Mouse (Mus musculus) heart, embryonic 14.5 days (tissue): ENCODE results near the gene Gm867. TPM values are rescaled to one million over a fixed set of nuclear protein-coding genes. Genes with fewer than 3 reads are reported as not detected.
A peak's percentile ranks its signal among the peaks of the same experiment; 100 is the strongest.

ENCODE experiments used
- ATAC-seq: fragments of 200-750 bp; cut with Nextera tagmentation; 2 replicates; pipeline ENCODE4 v1.8.0; 2017; ENCODE audit warnings: low read depth, moderate TSS enrichment; ENCODE audit not compliant: insufficient number of reproducible peaks, insufficient read depth, low FRiP score
- H3K27ac ChIP-seq, 2 experiments: fragments of 200-500 bp in 1 of 2; fragments of 300-500 bp in 1 of 2; sonication (generic) in 1 of 2; replicated peaks in 1 of 2; 2 replicates each; pipeline ENCODE4 v1.5.1; 2012 to 2014; ENCODE audit warnings: low read depth in 2 of 2, low read length in 2 of 2, control low read depth in 1 of 2, mild to moderate bottlenecking in 1 of 2, mixed read lengths in 1 of 2; ENCODE audit not compliant: control insufficient read depth in 1 of 2, insufficient read depth in 1 of 2
- H3K27me3 ChIP-seq: fragments of 300-500 bp; sonication (generic); 2 replicates; pipeline ENCODE4 v1.6.1; 2014; ENCODE audit warnings: mild to moderate bottlenecking, low read length, control low read depth; ENCODE audit not compliant: control insufficient read depth, insufficient read depth
- H3K36me3 ChIP-seq: fragments of 300-500 bp; sonication (generic); 2 replicates; pipeline ENCODE4 v1.6.1; 2014; ENCODE audit warnings: mild to moderate bottlenecking, control low read depth, low read length, mixed read lengths; ENCODE audit not compliant: control insufficient read depth, insufficient read depth
- H3K4me1 ChIP-seq, 2 experiments: fragments of 200-500 bp in 1 of 2; fragments of 300-500 bp in 1 of 2; sonication (generic) in 1 of 2; 2 replicates each; pipeline ENCODE4 v1.6.1; 2012 to 2014; ENCODE audit warnings: low read length in 2 of 2, control low read depth in 1 of 2, mixed read lengths in 1 of 2; ENCODE audit not compliant: control insufficient read depth in 2 of 2, insufficient read depth in 2 of 2
- H3K4me2 ChIP-seq: fragments of 300-500 bp; sonication (generic); 2 replicates; pipeline ENCODE4 v1.6.1; 2014; ENCODE audit warnings: mild to moderate bottlenecking, low read length
- H3K4me3 ChIP-seq, 2 experiments: fragments of 200-500 bp in 1 of 2; fragments of 300-500 bp in 1 of 2; sonication (generic) in 1 of 2; 2 replicates each; pipeline ENCODE4 v1.5.1; 2012 to 2014; ENCODE audit warnings: low read length in 2 of 2, mild to moderate bottlenecking in 2 of 2, control low read depth in 1 of 2, low read depth in 1 of 2, moderate library complexity in 1 of 2; ENCODE audit not compliant: control insufficient read depth in 1 of 2, insufficient read depth in 1 of 2
- H3K9ac ChIP-seq: fragments of 300-500 bp; sonication (generic); 2 replicates; pipeline ENCODE4 v1.6.1; 2014; ENCODE audit warnings: mild to moderate bottlenecking, low read length
- H3K9me3 ChIP-seq: fragments of 300-500 bp; sonication (generic); 2 replicates; pipeline ENCODE4 v1.6.1; 2016; ENCODE audit warnings: low read length, control low read depth; ENCODE audit not compliant: control insufficient read depth
- WGBS: fragments of 180-500 bp; shearing (Covaris S2); extraction: QIAGEN DNeasy Blood & Tissue Kit; methylation state at CpG from one replicate; pipeline ENCODE4 v1.1.7; 2014; 5-methylcytosine and 5-hydroxymethylcytosine counted together
- polyA plus RNA-seq: library from polyadenylated mRNA; unstranded; fragments of >200 nt; fragmentation: Nextera tagmentation; extraction: Ambion mirVana; gene quantifications from 2 replicates; pipeline ENCODE4 v1.2.1, GENCODE M21; 2014

Gm867 gene
- polyA plus RNA-seq, 1 experiment from 2014 or later, result 0.28 TPM

GRCm38 (mm10) chr10:75934991-75935390 lies 5.5 kb downstream of the Gm867 start:
- Histone ChIP-seq H3K36me3 (peaks cover 12% of the 10 kb centered on the region; the same call in 1 of the 2 replicates), H3K27ac (peak overlapping the region in 1 of 2 experiments; percentile 89; a peak in 1 of 4 replicates), H3K4me2 (peak overlapping the region; percentile 62), H3K9ac (no peak overlapping the region), H3K4me1 (peaks cover 28 to 34% of the 10 kb centered on the region in 2 experiments), H3K27me3 (peaks cover 8% of the 10 kb centered on the region), H3K9me3 (no peaks in the 10 kb centered on the region), H3K4me3 (peak overlapping the region in 1 of 2 experiments; percentile 72; a peak in 1 of 4 replicates)
- no peak for ATAC-seq
- 76% methylated on average over 1 of the region's 1 CpGs for whole genome bisulfite sequencing

- peak within 1 kb of the TSS; percentile 43 to 51; a peak in 3 of 4 replicates for H3K27ac ChIP-seq
- WGBS, result 48% methylated on average over 6 of the region's 6 CpGs
- ATAC-seq, result no peak
- no peaks in the 10 kb centered on the region for H3K9me3 ChIP-seq
- peak within 1 kb of the TSS; percentile 81 for H3K4me2 ChIP-seq
- H3K27me3 ChIP-seq, result peaks cover 11% of the 10 kb centered on the region
- peak within 1 kb of the TSS; percentile 77 for H3K9ac ChIP-seq
- H3K4me3 ChIP-seq, result peak within 1 kb of the TSS; percentile 56 to 81
- H3K4me1 ChIP-seq, result peaks cover 31 to 34% of the 10 kb centered on the region in 2 experiments
- no peaks in the 10 kb centered on the region; the same call in 1 of the 2 replicates for H3K36me3 ChIP-seq
Observed at GRCm38 (mm10) chr10:75932891-75933290, 7.6 kb downstream of the Gm867 start, which contains the start of gene Chchd10. Chchd10 (plus strand) TSS chr10:75933130.

- 1% methylated on average over 29 of the region's 44 CpGs for WGBS
Observed at GRCm38 (mm10) chr10:75932081-75932678, 8.3 kb downstream of the Gm867 start.

GRCm38 (mm10) chr10:75931311-75931710 lies 9.2 kb downstream of the Gm867 start:
- H3K9me3 ChIP-seq, result no peaks in the 10 kb centered on the region
- WGBS, result 29% methylated on average over 7 of the region's 7 CpGs
- no peak overlapping the region for H3K27ac ChIP-seq
- peak overlapping the region; percentile 77; the same call in 1 of the 2 replicates for H3K9ac ChIP-seq
- H3K4me3 ChIP-seq, result peak overlapping the region in 1 of 2 experiments; percentile 56; a peak in 3 of 4 replicates
- ATAC-seq, result no peak
- H3K27me3 ChIP-seq, result peaks cover 11% of the 10 kb centered on the region
- peaks cover 31% of the 10 kb centered on the region in 2 experiments for H3K4me1 ChIP-seq
- peak overlapping the region; percentile 81 for H3K4me2 ChIP-seq
- peaks cover 6% of the 10 kb centered on the region; the same call in 1 of the 2 replicates for H3K36me3 ChIP-seq

More at GRCm38 (mm10) chr10:75932081-75932678, 8.3 kb downstream of the Gm867 start:
- peak overlapping the region; percentile 77 for H3K9ac ChIP-seq
- peak overlapping the region; percentile 81 for H3K4me2 ChIP-seq
- peaks cover 31% of the 10 kb centered on the region in 2 experiments for H3K4me1 ChIP-seq
- peak overlapping the region; percentile 43 to 51; a peak in 3 of 4 replicates for H3K27ac ChIP-seq
- H3K36me3 ChIP-seq, result peaks cover 3% of the 10 kb centered on the region; the same call in 1 of the 2 replicates
- ATAC-seq, result peak; percentile 52
- H3K27me3 ChIP-seq, result peaks cover 11% of the 10 kb centered on the region
- peak overlapping the region; percentile 56 to 81 for H3K4me3 ChIP-seq
- no peaks in the 10 kb centered on the region for H3K9me3 ChIP-seq

- H3K4me2 ChIP-seq, result peak overlapping the region; percentile 36
- no peak overlapping the region; the same call in 1 of the 2 replicates for H3K9ac ChIP-seq
- H3K27me3 ChIP-seq, result peaks cover 11% of the 10 kb centered on the region
- no peak overlapping the region for H3K27ac ChIP-seq
- H3K4me3 ChIP-seq, result no peak overlapping the region
- H3K36me3 ChIP-seq, result peaks cover 16% of the 10 kb centered on the region
- no peak for ATAC-seq
- H3K4me1 ChIP-seq, result peaks cover 28 to 29% of the 10 kb centered on the region in 2 experiments
- WGBS, result 13% methylated on average over 6 of the region's 6 CpGs
- no peaks in the 10 kb centered on the region for H3K9me3 ChIP-seq
Observed at GRCm38 (mm10) chr10:75930304-75930703, 10.2 kb downstream of the Gm867 start.

GRCm38 (mm10) chr10:75926396-75926795 lies 14.1 kb downstream of the Gm867 start:
- H3K9ac ChIP-seq, result no peak overlapping the region
- H3K4me2 ChIP-seq, result no peak overlapping the region
- peaks cover 7% of the 10 kb centered on the region for H3K27me3 ChIP-seq
- no peaks in the 10 kb centered on the region for H3K9me3 ChIP-seq
- H3K27ac ChIP-seq, result no peak overlapping the region
- whole genome bisulfite sequencing, result 60% methylated on average over 13 of the region's 13 CpGs
- ATAC-seq, result no peak
- H3K36me3 ChIP-seq, result peaks cover 40% of the 10 kb centered on the region
- H3K4me1 ChIP-seq, result peaks cover 11 to 28% of the 10 kb centered on the region in 2 experiments
- H3K4me3 ChIP-seq, result no peak overlapping the region

GRCm38 (mm10) chr10:75924324-75924723 lies 16.1 kb downstream of the Gm867 start:
- Histone ChIP-seq H3K27me3 (no peaks in the 10 kb centered on the region), H3K9me3 (no peaks in the 10 kb centered on the region), H3K4me1 (peaks cover 2 to 22% of the 10 kb centered on the region in 2 experiments), H3K4me2 (no peak overlapping the region), H3K27ac (no peak overlapping the region), H3K9ac (no peak overlapping the region), H3K4me3 (no peak overlapping the region), H3K36me3 (peaks cover 45% of the 10 kb centered on the region)
- no peak for ATAC-seq
- whole genome bisulfite sequencing, result 49% methylated on average over 2 of the region's 2 CpGs
